Mouse (Mus musculus) E14TG2a.4 (cell line): ENCODE measurements around the gene Fhad1.

ENCODE experiments used
- CTCF ChIP-seq: conservative IDR thresholded peaks from 2 replicates; pipeline ENCODE4 v1.5.1; 2014; ENCODE audit warnings: low read length
- NANOG ChIP-seq: IDR thresholded peaks from 2 replicates; pipeline ENCODE4 v1.6.1; 2014; ENCODE audit warnings: borderline replicate concordance, low read length, mixed read lengths

DNA sequence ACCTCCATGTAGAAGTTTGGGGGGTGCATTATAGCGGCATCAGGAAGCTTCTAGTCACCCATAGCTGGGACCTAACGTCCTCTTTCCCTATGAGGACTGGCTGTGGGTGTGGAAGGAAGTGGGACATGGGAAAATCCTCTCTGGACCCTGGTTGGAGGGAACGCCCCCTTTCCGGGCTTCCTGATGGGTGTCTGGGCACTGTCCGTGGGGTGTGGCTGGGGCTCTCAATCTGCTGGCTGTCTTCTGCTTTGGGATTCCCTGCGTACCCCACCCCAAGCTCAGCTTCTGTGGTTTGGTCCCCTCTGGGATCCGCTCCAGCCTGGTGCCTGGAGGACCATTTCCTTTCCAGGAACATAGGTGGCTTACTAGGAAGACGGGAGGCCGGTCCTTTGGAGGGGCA, 141.9 kb downstream of the Fhad1 start:
- TF ChIP-seq CTCF (no peak), NANOG (no peak)
